Mouse (Mus musculus) limb, embryonic 11.5 days (tissue): ENCODE data around the gene Trit1. TPM values are rescaled to one million over a fixed set of nuclear protein-coding genes. Genes with fewer than 3 reads are reported as not detected.
"Not testable (repeated sequence)": the region's sequence is repeated elsewhere in the genome, so short reads cannot be mapped to it uniquely, and the experiment has no call there.

ENCODE experiments used
- ATAC-seq: fragments of 200-750 bp; cut with Nextera tagmentation; 2 replicates; pipeline ENCODE4 v1.8.0; 2017; ENCODE audit warnings: low read depth; ENCODE audit not compliant: insufficient number of reproducible peaks, low FRiP score, low TSS enrichment
- DNase-seq: peaks from one replicate; pipeline ENCODE4 v3.0.0-alpha.2; 2015; ENCODE audit warnings: low spot score
- H3K27ac ChIP-seq: fragments of 300-500 bp; sonication (generic); replicated peaks from 2 replicates; pipeline ENCODE4 v1.5.1; 2014; ENCODE audit warnings: low read depth, mild to moderate bottlenecking, low read length
- H3K27me3 ChIP-seq: fragments of 300-500 bp; sonication (generic); 2 replicates; pipeline ENCODE4 v1.6.1; 2014; ENCODE audit warnings: mild to moderate bottlenecking, low read length, mixed read lengths; ENCODE audit not compliant: control insufficient read depth, insufficient read depth
- H3K36me3 ChIP-seq: fragments of 300-500 bp; sonication (generic); 2 replicates; pipeline ENCODE4 v1.6.1; 2014; ENCODE audit warnings: mild to moderate bottlenecking, low read length, moderate library complexity, mixed read lengths; ENCODE audit not compliant: control insufficient read depth, insufficient read depth
- H3K4me1 ChIP-seq: fragments of 300-500 bp; sonication (generic); 2 replicates; pipeline ENCODE4 v1.6.1; 2014; ENCODE audit warnings: low read length, mixed read lengths; ENCODE audit not compliant: control insufficient read depth, insufficient read depth
- H3K4me2 ChIP-seq: fragments of 300-500 bp; sonication (generic); 2 replicates; pipeline ENCODE4 v1.6.1; 2014; ENCODE audit warnings: low read depth, mild to moderate bottlenecking, moderate library complexity; ENCODE audit not compliant: severe bottlenecking
- H3K4me3 ChIP-seq: fragments of 300-500 bp; sonication (generic); 2 replicates; pipeline ENCODE4 v1.5.1; 2014; ENCODE audit warnings: low read depth, low read length
- H3K9ac ChIP-seq: fragments of 300-500 bp; sonication (generic); 2 replicates; pipeline ENCODE4 v1.6.1; 2014; ENCODE audit warnings: mild to moderate bottlenecking, low read length
- H3K9me3 ChIP-seq: fragments of 300-500 bp; sonication (generic); 2 replicates; pipeline ENCODE4 v1.6.1; 2016; ENCODE audit warnings: low read length; ENCODE audit not compliant: control insufficient read depth
- WGBS: fragments of 180-500 bp; shearing (Covaris S2); extraction: QIAGEN DNeasy Blood & Tissue Kit; methylation state at CpG from one replicate; pipeline ENCODE4 v1.1.7; 2014; 5-methylcytosine and 5-hydroxymethylcytosine counted together
- polyA plus RNA-seq: library from polyadenylated mRNA; unstranded; fragments of >200 nt; fragmentation: Nextera tagmentation; extraction: Ambion mirVana; gene quantifications from 2 replicates; pipeline ENCODE4 v1.2.1, GENCODE M21; 2014

Gene Trit1
- polyA plus RNA-seq, 1 experiment from 2014 or later: 21.6 TPM

DNA sequence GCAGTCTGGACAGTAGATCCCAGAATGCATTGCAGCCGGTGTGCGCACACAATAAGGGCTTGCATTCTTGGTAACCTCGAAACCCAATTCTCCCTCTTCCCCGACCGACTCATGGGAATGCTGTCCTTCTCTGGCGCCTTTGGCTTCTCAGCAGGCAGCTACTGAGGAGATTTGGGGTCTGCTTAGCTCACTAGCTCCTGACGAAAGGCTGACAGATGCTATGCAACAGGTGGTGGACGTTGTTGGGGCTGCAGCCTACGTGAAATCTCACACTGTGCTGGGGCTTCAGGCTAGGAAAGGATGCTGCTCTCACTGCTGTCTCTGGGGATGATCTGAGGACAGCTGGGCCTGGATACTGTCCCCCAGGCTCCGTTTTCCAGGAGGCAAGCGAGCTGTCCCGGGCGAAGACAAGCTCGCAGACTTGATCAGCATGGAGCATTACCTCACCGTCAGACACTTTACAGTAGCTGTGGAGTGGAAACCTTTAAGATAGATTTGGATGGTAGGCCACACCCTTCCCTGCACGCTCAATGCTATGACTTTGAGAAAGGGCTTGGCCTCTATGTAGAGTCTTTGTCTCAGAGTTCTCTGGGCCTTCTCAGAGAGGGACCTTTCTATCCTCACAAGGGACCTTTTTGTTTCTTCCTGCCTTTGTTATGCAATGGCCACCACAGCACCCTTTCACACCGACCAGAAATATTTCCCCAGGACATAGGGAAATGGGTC is 15.6 kb upstream of the Trit1 start:
- no peak overlapping the region for H3K27ac ChIP-seq
- H3K4me3 ChIP-seq: no peak overlapping the region
- H3K27me3 ChIP-seq: no peaks in the 10 kb centered on the region
- no peak for DNase-seq
- WGBS: 73% methylated on average over 17 of the region's 17 CpGs
- H3K36me3 ChIP-seq: peaks cover 4% of the 10 kb centered on the region; the same call in 1 of the 2 replicates
- no peaks in the 10 kb centered on the region for H3K9me3 ChIP-seq
- peaks cover 33% of the 10 kb centered on the region for H3K4me1 ChIP-seq
- no peak overlapping the region for H3K4me2 ChIP-seq
- no peak overlapping the region for H3K9ac ChIP-seq
- ATAC-seq: no peak

DNA sequence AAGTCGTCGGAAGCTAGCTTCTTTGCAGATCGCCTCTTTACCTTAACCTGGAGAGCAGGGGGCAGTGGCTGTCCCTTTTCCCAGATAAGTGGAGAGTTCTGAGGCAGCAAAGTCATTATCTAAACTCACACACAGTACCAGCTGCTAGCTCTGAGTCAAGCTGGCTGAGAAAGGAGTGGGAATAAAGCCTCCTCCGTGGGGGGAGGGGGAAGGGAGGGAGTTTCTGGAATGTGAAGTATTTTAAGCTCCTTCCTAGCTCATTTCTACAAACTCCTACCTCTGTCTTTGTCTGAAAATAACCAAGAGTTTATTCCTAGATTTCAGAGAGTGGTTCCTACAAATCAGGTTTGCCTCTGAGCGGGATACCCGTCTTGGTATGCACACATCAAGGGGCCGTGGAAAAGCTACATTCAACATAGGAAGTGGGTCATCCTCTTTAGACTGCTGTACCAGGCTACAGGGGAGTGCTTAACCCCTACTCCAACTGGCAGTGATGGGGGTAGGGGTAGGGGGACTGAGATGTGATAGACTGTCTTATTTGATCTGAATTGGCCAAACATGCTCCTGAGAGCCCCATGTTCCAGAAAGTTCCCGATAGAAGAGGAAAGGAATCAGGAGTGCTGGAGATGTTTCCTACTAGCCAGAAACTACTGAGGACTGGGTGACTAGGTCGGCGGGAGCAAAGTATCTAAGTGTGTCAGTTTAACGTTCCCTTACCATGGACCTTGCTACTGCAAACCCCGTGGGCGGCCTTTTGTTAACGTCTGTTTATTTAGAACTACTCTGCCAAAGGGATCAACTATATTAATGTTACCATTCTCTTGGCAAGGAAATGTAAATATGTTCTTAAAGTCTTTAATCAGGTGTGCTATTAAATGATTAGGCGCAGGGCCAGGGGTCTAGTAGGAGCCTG is 11.1 kb upstream of the Trit1 start:
- Histone ChIP-seq H3K27ac (no peak overlapping the region), H3K4me3 (no peak overlapping the region), H3K4me2 (no peak overlapping the region), H3K9me3 (no peaks in the 10 kb centered on the region), H3K9ac (no peak overlapping the region), H3K36me3 (peaks cover 4% of the 10 kb centered on the region; the same call in 1 of the 2 replicates), H3K4me1 (peaks cover 7% of the 10 kb centered on the region; the same call in 1 of the 2 replicates), H3K27me3 (no peaks in the 10 kb centered on the region)
- no peak for ATAC-seq
- no peak for DNase-seq
- WGBS: 46% methylated on average over 15 of the region's 15 CpGs

DNA sequence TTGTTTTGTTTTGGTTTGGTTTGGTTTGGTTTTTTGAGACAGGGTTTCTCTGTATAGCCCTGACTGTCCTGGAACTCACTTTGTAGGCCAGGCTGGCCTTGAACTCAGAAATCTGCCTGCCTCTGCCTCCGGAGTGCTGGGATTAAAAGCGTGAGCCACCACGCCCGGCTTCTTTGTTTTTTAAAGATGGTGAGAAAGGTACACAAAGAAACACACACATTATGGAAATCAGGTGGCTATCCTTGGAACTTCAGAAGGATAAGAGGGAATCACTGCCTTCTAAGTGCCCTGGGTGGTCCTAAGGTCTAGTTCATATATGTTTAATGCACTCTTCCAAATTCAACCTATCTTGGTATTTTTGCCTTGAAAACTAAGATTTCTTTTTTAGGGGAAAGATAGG is 3.9 kb upstream of the Trit1 start:
- not testable (repeated sequence) for DNase-seq

DNA sequence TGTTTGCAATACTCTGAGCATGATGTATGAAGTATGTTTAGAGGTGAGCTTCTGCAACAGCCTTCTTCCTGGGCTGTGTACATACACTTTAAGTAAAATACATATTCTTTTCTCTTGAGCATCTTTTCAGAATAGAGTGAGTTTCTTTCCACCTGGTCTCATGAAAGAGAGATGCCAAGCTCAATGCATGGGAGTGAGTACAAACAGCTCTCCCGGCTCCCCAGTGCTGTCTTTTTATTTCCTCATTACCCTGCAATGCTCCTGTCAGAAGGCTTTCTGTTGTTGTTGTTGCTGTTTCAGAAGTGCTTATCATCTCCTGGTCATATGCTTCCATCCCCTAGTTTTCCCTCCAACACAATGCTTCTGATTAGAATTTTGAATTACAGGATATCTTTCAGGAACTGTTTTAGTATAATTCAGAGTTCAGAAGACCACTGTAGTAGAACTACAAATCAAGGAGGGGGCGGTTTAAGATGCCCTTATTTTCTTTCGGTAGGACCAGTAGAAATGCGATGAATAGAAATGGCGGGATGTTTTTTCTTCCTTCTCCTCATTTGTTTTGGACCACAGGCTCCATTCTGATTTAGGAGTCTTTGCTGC is 3.0 kb upstream of the Trit1 start:
- Histone ChIP-seq H3K27ac (no peak overlapping the region), H3K4me3 (no peak overlapping the region), H3K4me1 (no peaks in the 10 kb centered on the region), H3K4me2 (no peak overlapping the region), H3K36me3 (no peaks in the 10 kb centered on the region), H3K27me3 (no peaks in the 10 kb centered on the region), H3K9me3 (no peaks in the 10 kb centered on the region), H3K9ac (no peak overlapping the region)
- 73% methylated on average over 5 of the region's 5 CpGs for WGBS
- no peak for DNase-seq
- no peak for ATAC-seq

More for the DNA sequence above, 3.9 kb upstream of the Trit1 start:
- H3K4me3 ChIP-seq, H3K9ac ChIP-seq, H3K36me3 ChIP-seq, H3K4me2 ChIP-seq, H3K9me3 ChIP-seq, H3K27ac ChIP-seq, ATAC-seq, H3K4me1 ChIP-seq, H3K27me3 ChIP-seq: not testable (repeated sequence)
- WGBS: 93% methylated on average over 4 of the region's 4 CpGs

DNA sequence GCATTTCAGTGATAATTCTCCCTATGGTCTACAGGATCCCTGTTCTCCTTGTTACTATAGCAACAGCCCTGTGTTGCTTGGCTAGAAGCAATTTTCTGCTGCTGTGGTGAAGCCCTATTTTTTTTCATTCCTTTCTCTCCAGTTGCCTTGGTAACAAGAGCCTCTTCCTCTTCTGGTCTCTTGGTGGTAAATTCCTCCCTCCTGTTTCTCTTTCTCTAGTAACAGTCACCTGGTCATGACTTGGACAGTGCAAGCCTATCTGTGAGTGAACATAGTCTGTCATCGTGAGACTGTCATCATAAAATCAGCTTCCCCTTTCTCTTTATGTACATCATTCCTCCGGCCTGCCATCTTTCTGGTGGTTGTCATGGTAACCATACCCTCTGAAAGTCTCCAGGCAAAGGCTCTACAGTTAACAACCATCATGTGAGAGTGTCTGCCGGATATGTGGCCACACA is 2.4 kb upstream of the Trit1 start:
- Histone ChIP-seq H3K27ac (no peak overlapping the region), H3K9me3 (no peaks in the 10 kb centered on the region), H3K4me2 (no peak overlapping the region), H3K4me1 (no peaks in the 10 kb centered on the region), H3K36me3 (no peaks in the 10 kb centered on the region), H3K4me3 (no peak overlapping the region), H3K9ac (no peak overlapping the region), H3K27me3 (no peaks in the 10 kb centered on the region)
- 65% methylated on average over 3 of the region's 3 CpGs for WGBS
- no peak for DNase-seq
- no peak for ATAC-seq

DNA sequence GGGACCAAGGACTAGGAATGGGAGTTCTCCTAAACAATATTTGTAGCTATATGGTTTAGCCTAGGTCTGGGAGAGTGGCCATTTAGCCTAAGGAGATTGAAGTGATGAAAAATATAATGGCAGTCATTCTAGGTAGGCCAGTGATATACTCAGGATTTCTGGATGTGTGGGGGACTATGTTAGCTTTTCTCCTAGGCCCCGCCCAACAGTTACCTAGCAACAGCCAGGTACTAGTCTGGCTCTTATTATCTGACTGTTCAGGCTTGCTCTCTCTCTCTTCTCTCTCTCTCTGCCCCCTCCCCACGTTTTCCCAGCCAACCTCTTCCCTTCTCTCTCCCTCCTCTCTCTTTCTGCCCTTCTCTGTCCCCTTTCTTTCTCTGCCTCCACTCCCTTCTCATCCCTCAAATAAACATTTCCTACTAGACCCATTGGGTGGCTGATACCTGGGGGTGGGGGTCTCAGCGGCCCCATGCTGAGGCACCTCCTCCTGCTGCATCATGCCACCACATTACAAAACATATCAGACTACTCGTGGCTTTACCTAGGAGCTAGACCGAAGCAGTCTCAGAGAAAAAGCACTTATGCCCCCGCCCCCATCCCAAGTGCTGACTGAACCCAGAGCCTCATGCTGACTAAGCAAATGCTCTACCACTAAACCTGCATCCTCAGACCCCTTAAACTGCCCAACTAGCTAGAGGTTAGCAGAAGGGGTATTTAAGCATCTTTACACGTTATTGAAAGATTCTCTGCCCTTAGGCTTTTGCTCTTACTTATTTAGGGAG is 1.7 kb upstream of the Trit1 start:
- WGBS: 44% methylated on average over 7 of the region's 7 CpGs
- Histone ChIP-seq H3K4me2 (no peak overlapping the region), H3K36me3 (no peaks in the 10 kb centered on the region; the same call in 1 of the 2 replicates), H3K9me3 (no peaks in the 10 kb centered on the region), H3K27ac (no peak overlapping the region), H3K9ac (no peak overlapping the region), H3K4me1 (no peaks in the 10 kb centered on the region), H3K27me3 (no peaks in the 10 kb centered on the region), H3K4me3 (no peak overlapping the region)
- ATAC-seq: no peak
- DNase-seq: no peak

DNA sequence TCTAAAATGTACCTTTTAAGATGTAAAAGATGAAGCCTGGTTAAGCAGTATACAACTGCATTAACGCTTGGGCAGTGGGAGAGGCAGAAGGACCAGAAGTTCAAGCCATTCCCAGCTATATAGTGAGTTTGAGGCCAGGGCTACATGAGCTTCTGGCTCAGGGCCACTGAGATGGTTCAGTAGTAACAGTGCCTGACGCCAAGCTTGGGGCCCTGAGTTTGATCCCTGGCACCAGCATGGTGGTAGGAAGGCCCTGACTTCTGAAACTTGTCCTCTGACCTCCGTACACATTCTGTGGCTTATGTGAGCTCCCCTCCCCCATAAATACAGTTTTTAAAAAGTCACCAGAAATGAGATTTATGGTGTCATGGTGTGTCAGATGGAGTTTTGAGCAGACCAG is 5.2 kb downstream of the Trit1 start:
- H3K36me3 ChIP-seq: peaks cover 3% of the 10 kb centered on the region; the same call in 1 of the 2 replicates
- H3K4me1 ChIP-seq: no peaks in the 10 kb centered on the region
- H3K27ac ChIP-seq: no peak overlapping the region
- H3K27me3 ChIP-seq: no peaks in the 10 kb centered on the region
- no peak for ATAC-seq
- H3K9me3 ChIP-seq: no peaks in the 10 kb centered on the region
- H3K9ac ChIP-seq: no peak overlapping the region
- WGBS: 94% methylated on average over 3 of the region's 3 CpGs
- H3K4me3 ChIP-seq: no peak overlapping the region
- no peak for DNase-seq
- H3K4me2 ChIP-seq: no peak overlapping the region

DNA sequence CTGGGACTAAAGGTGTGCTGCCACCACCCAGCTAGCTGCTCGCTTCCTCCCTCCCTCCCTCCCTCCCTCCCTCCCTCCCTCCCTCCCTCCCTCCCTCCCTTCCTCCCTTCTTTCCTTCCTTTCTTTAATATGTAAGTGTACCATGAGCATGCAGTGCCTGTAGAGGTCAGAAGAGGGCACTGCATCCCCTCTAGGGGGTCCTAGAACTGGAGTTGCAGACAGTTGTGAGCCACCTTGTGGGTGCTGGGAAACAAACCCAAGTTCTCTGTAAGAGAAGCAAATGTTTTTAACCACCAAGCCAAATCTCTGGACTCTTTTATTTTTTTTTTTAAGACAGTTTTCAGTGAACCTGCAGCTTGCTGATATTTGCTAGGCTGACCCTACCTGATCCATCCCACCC is 6.5 kb downstream of the Trit1 start:
- WGBS: 73% methylated on average over 1 of the region's 1 CpGs
- H3K36me3 ChIP-seq: peaks cover 5% of the 10 kb centered on the region; the same call in 1 of the 2 replicates
- H3K9ac ChIP-seq: no peak overlapping the region
- no peaks in the 10 kb centered on the region for H3K4me1 ChIP-seq
- no peaks in the 10 kb centered on the region for H3K27me3 ChIP-seq
- ATAC-seq (no peak), DNase-seq (no peak)
- no peak overlapping the region for H3K4me3 ChIP-seq
- no peak overlapping the region for H3K4me2 ChIP-seq
- H3K9me3 ChIP-seq: no peaks in the 10 kb centered on the region
- H3K27ac ChIP-seq: no peak overlapping the region
